Mouse (Mus musculus): Measurements from ENCODE around the gene Hist1h2ai.

- TF ChIP-seq CTCF (IDR thresholded peaks at IDR 0.05) (no peak), EP300 (IDR thresholded peaks at IDR 0.05; ENCODE audit: insufficient read depth, low read depth, low read length) (no peak), POLR2A (IDR thresholded peaks at IDR 0.05; ENCODE audit: insufficient read depth, low read depth, low read length) (no peak)
These were observed 36.1 kb downstream of the Hist1h2ai start for GRCm38 (mm10) chr13:21752356-21752755.

All from heart, adult 2 months (tissue).